Mouse (Mus musculus): ENCODE measurements around the gene Dusp22. TPM values are rescaled to one million over a fixed set of nuclear protein-coding genes. Genes with fewer than 3 reads are reported as not detected.

Dusp22 gene
- polyA plus RNA-seq, 1 experiment = 10.3 TPM

DNA sequence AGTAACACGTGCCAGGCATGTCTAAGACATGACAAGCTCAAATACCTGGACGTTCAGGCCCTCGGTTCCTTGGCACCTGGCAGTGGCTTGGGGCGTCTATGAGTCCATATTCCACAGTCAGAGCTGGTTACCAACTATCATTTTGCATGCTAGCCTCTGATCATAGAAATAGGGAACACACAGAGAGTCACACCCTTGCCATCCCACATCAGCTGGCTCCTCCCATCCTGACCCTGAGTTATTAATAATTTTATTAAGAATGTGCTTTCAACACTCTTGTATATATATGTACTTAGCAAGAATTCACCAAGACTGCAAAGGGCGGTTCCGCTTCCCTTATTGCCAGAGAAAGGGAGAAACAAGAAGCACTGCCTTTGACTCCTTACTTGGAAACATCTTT, 54.8 kb downstream of the Dusp22 start:
- Histone ChIP-seq H3K27ac (ENCODE audit: insufficient read depth, low read length) (no peak overlapping the region), H3K4me3 (ENCODE audit: extremely low read depth, insufficient read depth, insufficient read length) (no peak overlapping the region), H3K36me3 (ENCODE audit: control insufficient read depth, insufficient read depth, low read length) (peaks cover 6% of the 10 kb centered on the region; the same call in 1 of the 2 replicates), H3K27me3 (ENCODE audit: control insufficient read depth, insufficient read depth, low read length) (no peaks in the 10 kb centered on the region), H3K4me1 (ENCODE audit: control insufficient read depth, insufficient read depth, insufficient read length) (peaks cover 4% of the 10 kb centered on the region; the same call in 1 of the 2 replicates)
- no peak for TF ChIP-seq POLR2A (IDR thresholded peaks at IDR 0.05; ENCODE audit: low read depth, low read length)
- TF ChIP-seq CTCF (IDR thresholded peaks at IDR 0.05; ENCODE audit: extremely low read depth, insufficient read depth, insufficient read length, insufficient replicate concordance) = no peak
- 91% methylated on average over 6 of the region's 6 CpGs for WGBS
- DNase-seq (ENCODE audit: low read depth in 1 of 2, low spot score in 2 of 2) = no peak

- WGBS = 78% methylated on average over 7 of the region's 7 CpGs
- TF ChIP-seq CTCF (IDR thresholded peaks at IDR 0.05; ENCODE audit: extremely low read depth, insufficient read depth, insufficient read length, insufficient replicate concordance) (no peak), POLR2A (IDR thresholded peaks at IDR 0.05; ENCODE audit: low read depth, low read length) (no peak)
- peaks cover 4% of the 10 kb centered on the region; the same call in 1 of the 2 replicates for H3K4me1 ChIP-seq (ENCODE audit: control insufficient read depth, insufficient read depth, insufficient read length)
- no peaks in the 10 kb centered on the region for H3K27me3 ChIP-seq (ENCODE audit: control insufficient read depth, insufficient read depth, low read length)
- H3K36me3 ChIP-seq (ENCODE audit: control insufficient read depth, insufficient read depth, low read length) = peaks cover 6% of the 10 kb centered on the region; the same call in 1 of the 2 replicates
- no peak for DNase-seq (ENCODE audit: low read depth in 1 of 2, low spot score in 2 of 2)
- H3K27ac ChIP-seq (ENCODE audit: insufficient read depth, low read length) = no peak overlapping the region
- H3K4me3 ChIP-seq (ENCODE audit: extremely low read depth, insufficient read depth, insufficient read length) = no peak overlapping the region
These were observed 55.3 kb downstream of the Dusp22 start for GRCm38 (mm10) chr13:30715060-30715459.

DNA sequence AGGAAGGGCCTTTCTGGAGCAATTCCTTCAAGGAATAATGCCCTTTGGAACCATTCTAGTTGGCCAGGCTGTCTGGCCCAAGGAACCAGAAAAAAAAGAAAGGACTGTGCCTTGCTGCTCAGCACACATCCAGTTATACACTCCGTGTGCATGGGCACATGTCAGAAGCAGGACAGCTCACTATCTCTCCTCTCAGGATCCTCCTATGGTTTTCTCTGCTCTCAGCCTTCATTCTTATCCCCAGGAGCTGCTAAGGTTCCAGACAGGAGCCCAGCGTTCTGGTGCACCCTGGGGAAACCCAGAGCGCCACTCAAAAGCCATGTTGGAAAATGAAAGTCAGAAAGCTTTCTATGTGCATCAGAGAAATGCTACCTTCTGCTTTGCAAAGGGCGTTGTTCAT, 55.8 kb downstream of the Dusp22 start:
- H3K27me3 ChIP-seq (ENCODE audit: control insufficient read depth, insufficient read depth, low read length) = no peaks in the 10 kb centered on the region
- 75% methylated on average over 4 of the region's 4 CpGs for WGBS
- H3K27ac ChIP-seq (ENCODE audit: insufficient read depth, low read length) = no peak overlapping the region
- peaks cover 6% of the 10 kb centered on the region; the same call in 1 of the 2 replicates for H3K36me3 ChIP-seq (ENCODE audit: control insufficient read depth, insufficient read depth, low read length)
- TF ChIP-seq CTCF (IDR thresholded peaks at IDR 0.05; ENCODE audit: extremely low read depth, insufficient read depth, insufficient read length, insufficient replicate concordance) (no peak), POLR2A (IDR thresholded peaks at IDR 0.05; ENCODE audit: low read depth, low read length) (no peak)
- no peak for DNase-seq (ENCODE audit: low read depth in 1 of 2, low spot score in 2 of 2)
- H3K4me1 ChIP-seq (ENCODE audit: control insufficient read depth, insufficient read depth, insufficient read length) = peaks cover 4% of the 10 kb centered on the region; the same call in 1 of the 2 replicates
- H3K4me3 ChIP-seq (ENCODE audit: extremely low read depth, insufficient read depth, insufficient read length) = no peak overlapping the region

DNA sequence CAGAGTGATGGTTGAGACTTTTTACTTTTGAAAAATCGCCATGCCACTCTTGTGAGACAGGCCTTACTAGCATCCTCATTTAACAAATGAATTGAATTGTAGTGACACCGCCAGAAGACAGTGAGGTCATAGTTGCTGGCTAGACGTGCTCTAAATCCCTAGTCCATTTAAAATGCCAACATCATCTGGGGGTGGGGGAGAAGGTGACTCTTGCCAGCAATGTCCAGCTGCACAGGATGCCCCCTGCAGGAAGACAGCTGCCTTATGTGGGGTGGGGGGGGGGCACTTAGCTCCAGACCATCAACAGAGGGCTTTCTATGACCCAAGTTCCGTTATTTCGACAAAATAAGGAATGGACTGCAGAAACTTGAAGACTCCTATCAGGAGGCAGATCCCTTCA, 56.8 kb downstream of the Dusp22 start:
- Histone ChIP-seq H3K4me3 (ENCODE audit: extremely low read depth, insufficient read depth, insufficient read length) (no peak overlapping the region), H3K4me1 (ENCODE audit: control insufficient read depth, insufficient read depth, insufficient read length) (peaks cover 11% of the 10 kb centered on the region; the same call in 1 of the 2 replicates), H3K36me3 (ENCODE audit: control insufficient read depth, insufficient read depth, low read length) (peaks cover 4% of the 10 kb centered on the region; the same call in 1 of the 2 replicates), H3K27me3 (ENCODE audit: control insufficient read depth, insufficient read depth, low read length) (no peaks in the 10 kb centered on the region), H3K27ac (ENCODE audit: insufficient read depth, low read length) (no peak overlapping the region)
- 79% methylated on average over 5 of the region's 5 CpGs for WGBS
- TF ChIP-seq POLR2A (IDR thresholded peaks at IDR 0.05; ENCODE audit: low read depth, low read length) = no peak
- no peak for TF ChIP-seq CTCF (IDR thresholded peaks at IDR 0.05; ENCODE audit: extremely low read depth, insufficient read depth, insufficient read length, insufficient replicate concordance)
- no peak for DNase-seq (ENCODE audit: low read depth in 1 of 2, low spot score in 2 of 2)

DNA sequence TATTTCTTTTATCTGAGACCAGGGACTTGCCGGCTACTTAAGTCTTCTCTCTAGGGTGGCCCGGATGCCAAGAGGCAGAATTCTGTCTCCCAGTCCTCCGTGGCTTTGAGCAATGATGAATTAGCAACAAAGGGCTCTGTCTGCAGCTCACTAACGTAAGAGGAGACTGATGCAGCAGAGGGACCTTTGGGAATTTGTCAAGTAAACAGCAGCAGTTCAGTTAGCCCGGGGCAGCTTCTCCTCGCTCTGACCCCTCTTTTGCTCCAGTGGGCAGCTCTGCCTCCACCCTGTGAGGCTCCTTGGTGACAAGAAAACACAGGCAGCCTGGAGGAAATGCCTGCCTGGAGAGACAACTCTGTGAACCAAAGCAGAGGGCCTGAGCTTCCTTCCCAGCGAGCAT, 62.8 kb downstream of the Dusp22 start:
- Histone ChIP-seq H3K4me3 (ENCODE audit: extremely low read depth, insufficient read depth, insufficient read length) (no peak overlapping the region), H3K27ac (ENCODE audit: insufficient read depth, low read length) (no peak overlapping the region), H3K36me3 (ENCODE audit: control insufficient read depth, insufficient read depth, low read length) (no peaks in the 10 kb centered on the region), H3K27me3 (ENCODE audit: control insufficient read depth, insufficient read depth, low read length) (no peaks in the 10 kb centered on the region), H3K4me1 (ENCODE audit: control insufficient read depth, insufficient read depth, insufficient read length) (peaks cover 18% of the 10 kb centered on the region)
- no peak for DNase-seq (ENCODE audit: low read depth in 1 of 2, low spot score in 2 of 2)
- 43% methylated on average over 7 of the region's 7 CpGs for WGBS
- TF ChIP-seq CTCF (IDR thresholded peaks at IDR 0.05; ENCODE audit: extremely low read depth, insufficient read depth, insufficient read length, insufficient replicate concordance) = no peak
- TF ChIP-seq POLR2A (IDR thresholded peaks at IDR 0.05; ENCODE audit: low read depth, low read length) = no peak

- H3K4me3 ChIP-seq (ENCODE audit: extremely low read depth, insufficient read depth, insufficient read length) = no peak overlapping the region
- WGBS = 80% methylated on average over 5 of the region's 5 CpGs
- no peak for DNase-seq (ENCODE audit: low read depth in 1 of 2, low spot score in 2 of 2)
- H3K27me3 ChIP-seq (ENCODE audit: control insufficient read depth, insufficient read depth, low read length) = no peaks in the 10 kb centered on the region
- no peak overlapping the region for H3K27ac ChIP-seq (ENCODE audit: insufficient read depth, low read length)
- H3K36me3 ChIP-seq (ENCODE audit: control insufficient read depth, insufficient read depth, low read length) = no peaks in the 10 kb centered on the region
- TF ChIP-seq POLR2A (IDR thresholded peaks at IDR 0.05; ENCODE audit: low read depth, low read length) = no peak
- no peak for TF ChIP-seq CTCF (IDR thresholded peaks at IDR 0.05; ENCODE audit: extremely low read depth, insufficient read depth, insufficient read length, insufficient replicate concordance)
- H3K4me1 ChIP-seq (ENCODE audit: control insufficient read depth, insufficient read depth, insufficient read length) = peaks cover 23% of the 10 kb centered on the region
These were observed 63.5 kb downstream of the Dusp22 start for GRCm38 (mm10) chr13:30723258-30723657.

GRCm38 (mm10) chr13:30723858-30724257, 64.1 kb downstream of the Dusp22 start:
- Histone ChIP-seq H3K27ac (ENCODE audit: insufficient read depth, low read length) (no peak overlapping the region), H3K4me1 (ENCODE audit: control insufficient read depth, insufficient read depth, insufficient read length) (peaks cover 29% of the 10 kb centered on the region), H3K4me3 (ENCODE audit: extremely low read depth, insufficient read depth, insufficient read length) (no peak overlapping the region), H3K36me3 (ENCODE audit: control insufficient read depth, insufficient read depth, low read length) (no peaks in the 10 kb centered on the region), H3K27me3 (ENCODE audit: control insufficient read depth, insufficient read depth, low read length) (no peaks in the 10 kb centered on the region)
- TF ChIP-seq CTCF (IDR thresholded peaks at IDR 0.05; ENCODE audit: extremely low read depth, insufficient read depth, insufficient read length, insufficient replicate concordance) = no peak
- no peak for TF ChIP-seq POLR2A (IDR thresholded peaks at IDR 0.05; ENCODE audit: low read depth, low read length)
- DNase-seq (ENCODE audit: low read depth in 1 of 2, low spot score in 2 of 2) = no peak
- WGBS = 73% methylated on average over 8 of the region's 8 CpGs

All from spleen, adult 2 months (tissue).